Mouse (Mus musculus) embryonic facial prominence, embryonic 11.5 days (tissue): Measurements from ENCODE around the gene Zbtb41. TPM values are rescaled to one million over a fixed set of nuclear protein-coding genes. Genes with fewer than 3 reads are reported as not detected.
A peak's percentile ranks its signal among the peaks of the same experiment; 100 is the strongest.
"Not testable (repeated sequence)": the region's sequence is repeated elsewhere in the genome, so short reads cannot be mapped to it uniquely, and the experiment has no call there.

Experiments
- ATAC-seq: fragments of 200-750 bp; cut with Nextera tagmentation; replicated peaks from 2 replicates; pipeline ENCODE4 v1.8.0; 2017; ENCODE audit warnings: low read depth; ENCODE audit not compliant: insufficient number of reproducible peaks, low FRiP score, low TSS enrichment
- DNase-seq: peaks from one replicate; pipeline ENCODE4 v3.0.0-alpha.2; 2015; ENCODE audit warnings: low spot score
- H3K27ac ChIP-seq: fragments of 300-500 bp; sonication (generic); replicated peaks from 2 replicates; pipeline ENCODE4 v1.5.1; 2014; ENCODE audit warnings: mild to moderate bottlenecking, low read depth, low read length, control low read depth
- H3K27me3 ChIP-seq: fragments of 300-500 bp; sonication (generic); 2 replicates; pipeline ENCODE4 v1.6.1; 2014; ENCODE audit warnings: mild to moderate bottlenecking, low read length, moderate library complexity, mixed read lengths; ENCODE audit not compliant: control insufficient read depth, insufficient read depth
- H3K36me3 ChIP-seq: fragments of 300-500 bp; sonication (generic); replicated peaks from 2 replicates; pipeline ENCODE4 v1.6.1; 2014; ENCODE audit warnings: low read depth, mild to moderate bottlenecking, low read length, moderate library complexity, mixed read lengths; ENCODE audit not compliant: control insufficient read depth, insufficient read depth
- H3K4me1 ChIP-seq: fragments of 300-500 bp; sonication (generic); 2 replicates; pipeline ENCODE4 v1.6.1; 2014; ENCODE audit warnings: low read length, mixed read lengths; ENCODE audit not compliant: control insufficient read depth, insufficient read depth
- H3K4me2 ChIP-seq: fragments of 300-500 bp; sonication (generic); 2 replicates; pipeline ENCODE4 v1.6.1; 2014; ENCODE audit warnings: low read depth, mild to moderate bottlenecking, control low read depth, low read length, moderate library complexity
- H3K4me3 ChIP-seq: fragments of 300-500 bp; sonication (generic); 2 replicates; pipeline ENCODE4 v1.5.1; 2014; ENCODE audit warnings: low read depth, low read length, control low read depth
- H3K9ac ChIP-seq: fragments of 300-500 bp; sonication (generic); replicated peaks from 2 replicates; pipeline ENCODE4 v1.6.1; 2014; ENCODE audit warnings: mild to moderate bottlenecking, control low read depth, low read length
- H3K9me3 ChIP-seq: fragments of 300-500 bp; sonication (generic); replicated peaks from 2 replicates; pipeline ENCODE4 v1.6.1; 2016; ENCODE audit warnings: mild to moderate bottlenecking, low read length, inconsistent platforms, mixed read lengths; ENCODE audit not compliant: control insufficient read depth
- WGBS: fragments of 180-500 bp; shearing (Covaris S2); extraction: QIAGEN DNeasy Blood & Tissue Kit; methylation state at CpG from one replicate; pipeline ENCODE4 v1.1.7; 2014; 5-methylcytosine and 5-hydroxymethylcytosine counted together
- polyA plus RNA-seq: library from polyadenylated mRNA; unstranded; fragments of >200 nt; fragmentation: Nextera tagmentation; extraction: Ambion mirVana; gene quantifications from 2 replicates; pipeline ENCODE4 v1.2.1, GENCODE M21; 2014

Gene Zbtb41
- polyA plus RNA-seq, 1 experiment from 2014 or later: 18.9 TPM

GRCm38 (mm10) chr1:139438373-139438772 is 16.3 kb downstream of the Zbtb41 start:
- DNase-seq (peak; percentile 73), ATAC-seq (0 out of 2 replicates have a peak, but pooled peaks have one; percentile 59)
- H3K4me1 ChIP-seq: no peaks in the 10 kb centered on the region
- H3K9ac ChIP-seq: no peak overlapping the region
- no peak overlapping the region for H3K4me2 ChIP-seq
- H3K27me3 ChIP-seq: no peaks in the 10 kb centered on the region
- H3K9me3 ChIP-seq: no peaks in the 10 kb centered on the region
- no peak overlapping the region for H3K4me3 ChIP-seq
- H3K36me3 ChIP-seq: 0 out of 2 replicates have a peak, but pooled peaks cover 3% of the 10 kb centered on the region
- H3K27ac ChIP-seq: no peak overlapping the region

GRCm38 (mm10) chr1:139443103-139443502 is 21.0 kb downstream of the Zbtb41 start:
- H3K4me2 ChIP-seq, H3K9me3 ChIP-seq, H3K9ac ChIP-seq, H3K4me1 ChIP-seq, H3K27ac ChIP-seq, ATAC-seq, H3K27me3 ChIP-seq, DNase-seq, H3K36me3 ChIP-seq, H3K4me3 ChIP-seq: not testable (repeated sequence)
- WGBS: 91% methylated on average over 9 of the region's 9 CpGs

GRCm38 (mm10) chr1:139454340-139455225 is 32.5 kb downstream of the Zbtb41 start, which contains the start of gene Aspm:
Aspm (plus strand) TSS chr1:139454772.
- peak within 1 kb of the TSS; percentile 70 for H3K4me2 ChIP-seq
- H3K27ac ChIP-seq: peak within 1 kb of the TSS; percentile 57
- H3K4me1 ChIP-seq: no peaks in the 10 kb centered on the region
- under 1% methylated on average over 65 of the region's 65 CpGs for WGBS
- no peaks in the 10 kb centered on the region for H3K9me3 ChIP-seq
- H3K4me3 ChIP-seq: peak within 1 kb of the TSS; percentile 92
- peak within 1 kb of the TSS; percentile 85 for H3K9ac ChIP-seq
- H3K36me3 ChIP-seq: no peaks in the 10 kb centered on the region
- peak; percentile 96 for DNase-seq
- peak; percentile 98 for ATAC-seq
- H3K27me3 ChIP-seq: no peaks in the 10 kb centered on the region

GRCm38 (mm10) chr1:139455226-139455869 is 33.3 kb downstream of the Zbtb41 start:
- Histone ChIP-seq H3K27me3 (no peaks in the 10 kb centered on the region), H3K36me3 (no peaks in the 10 kb centered on the region), H3K4me3 (peak overlapping the region; percentile 92), H3K27ac (peak overlapping the region; percentile 57), H3K9ac (peak overlapping the region; percentile 85), H3K4me2 (peak overlapping the region; percentile 70), H3K4me1 (no peaks in the 10 kb centered on the region), H3K9me3 (no peaks in the 10 kb centered on the region)
- 4% methylated on average over 17 of the region's 17 CpGs for WGBS
- peak; percentile 40 for DNase-seq
- ATAC-seq: no peak; the same call in 1 of the 2 replicates

GRCm38 (mm10) chr1:139460807-139461206 is 38.7 kb downstream of the Zbtb41 start:
- Histone ChIP-seq H3K36me3 (peaks cover 5% of the 10 kb centered on the region), H3K9me3 (no peaks in the 10 kb centered on the region), H3K9ac (no peak overlapping the region), H3K4me2 (no peak overlapping the region), H3K4me1 (no peaks in the 10 kb centered on the region), H3K27ac (no peak overlapping the region), H3K4me3 (no peak overlapping the region), H3K27me3 (no peaks in the 10 kb centered on the region)
- WGBS: 90% methylated on average over 5 of the region's 5 CpGs
- no peak for DNase-seq
- no peak for ATAC-seq

GRCm38 (mm10) chr1:139465936-139466335 is 43.8 kb downstream of the Zbtb41 start:
- ATAC-seq: no peak
- DNase-seq: no peak
- Histone ChIP-seq H3K4me3 (no peak overlapping the region), H3K9ac (no peak overlapping the region), H3K4me1 (no peaks in the 10 kb centered on the region), H3K27me3 (no peaks in the 10 kb centered on the region), H3K4me2 (no peak overlapping the region), H3K27ac (no peak overlapping the region), H3K36me3 (peaks cover 5% of the 10 kb centered on the region), H3K9me3 (no peaks in the 10 kb centered on the region)
- WGBS: 93% methylated on average over 11 of the region's 11 CpGs

GRCm38 (mm10) chr1:139478898-139479297 is 56.8 kb downstream of the Zbtb41 start:
- H3K9me3 ChIP-seq: no peaks in the 10 kb centered on the region
- H3K9ac ChIP-seq: no peak overlapping the region
- DNase-seq (no peak), ATAC-seq (no peak)
- no peak overlapping the region for H3K4me2 ChIP-seq
- no peak overlapping the region for H3K27ac ChIP-seq
- peaks cover 18% of the 10 kb centered on the region for H3K36me3 ChIP-seq
- no peaks in the 10 kb centered on the region for H3K4me1 ChIP-seq
- 96% methylated on average over 11 of the region's 11 CpGs for WGBS
- H3K4me3 ChIP-seq: no peak overlapping the region
- no peaks in the 10 kb centered on the region for H3K27me3 ChIP-seq

GRCm38 (mm10) chr1:139480246-139480645 is 58.2 kb downstream of the Zbtb41 start:
- Histone ChIP-seq H3K4me2 (no peak overlapping the region), H3K27ac (no peak overlapping the region), H3K9ac (no peak overlapping the region), H3K4me3 (no peak overlapping the region), H3K4me1 (no peaks in the 10 kb centered on the region), H3K27me3 (no peaks in the 10 kb centered on the region), H3K36me3 (peaks cover 18% of the 10 kb centered on the region), H3K9me3 (no peaks in the 10 kb centered on the region)
- DNase-seq (no peak), ATAC-seq (no peak)
- WGBS: 90% methylated on average over 8 of the region's 8 CpGs
